Mouse (Mus musculus) C2C12 (cell line): ENCODE measurements at regions not wholly inside any gene's neighbourhood (a gene's known extent, or its start where the extent isn't known, plus 50 kb on each side); places are given as distances from the start of the nearest gene placed in this dataset.

ENCODE experiments used
- CEBPB ChIP-seq: IDR thresholded peaks from one replicate; pipeline ENCODE4 v1.6.1; 2011; ENCODE audit warnings: low read depth, mild to moderate bottlenecking, control low read depth, moderate library complexity
- CTCF ChIP-seq: IDR thresholded peaks from one replicate; pipeline ENCODE4 v1.5.1; 2011; ENCODE audit not compliant: control insufficient read depth, insufficient read depth, insufficient read length
- FOSL1 ChIP-seq: IDR thresholded peaks from one replicate; pipeline ENCODE4 v1.8.0; 2011; ENCODE audit warnings: mild to moderate bottlenecking, low read length; ENCODE audit not compliant: poor library complexity, insufficient read depth, severe bottlenecking
- MAX ChIP-seq: IDR thresholded peaks from one replicate; pipeline ENCODE4 v1.6.1; 2011; ENCODE audit warnings: mild to moderate bottlenecking, control low read depth
- MYOD1 ChIP-seq: IDR thresholded peaks from one replicate; pipeline ENCODE4 v1.6.1; 2011; ENCODE audit warnings: low read depth; ENCODE audit not compliant: control insufficient read depth, insufficient read length
- MYOG ChIP-seq: IDR thresholded peaks from one replicate; pipeline ENCODE4 v1.6.1; 2011; ENCODE audit not compliant: control insufficient read depth, insufficient read length; ENCODE audit errors: extremely low read depth

- no peak for TF ChIP-seq CTCF
- no peak for TF ChIP-seq MAX
- no peak for TF ChIP-seq MYOG
- TF ChIP-seq CEBPB: no peak
- no peak for TF ChIP-seq MYOD1
- no peak for TF ChIP-seq FOSL1
Observed at GRCm38 (mm10) chr4:29282169-29282568, 469.2 kb downstream of the Epha7 start.
